Comparison of ENCODE assay signal across 25 mouse cellular contexts in the genomic region with DNA sequence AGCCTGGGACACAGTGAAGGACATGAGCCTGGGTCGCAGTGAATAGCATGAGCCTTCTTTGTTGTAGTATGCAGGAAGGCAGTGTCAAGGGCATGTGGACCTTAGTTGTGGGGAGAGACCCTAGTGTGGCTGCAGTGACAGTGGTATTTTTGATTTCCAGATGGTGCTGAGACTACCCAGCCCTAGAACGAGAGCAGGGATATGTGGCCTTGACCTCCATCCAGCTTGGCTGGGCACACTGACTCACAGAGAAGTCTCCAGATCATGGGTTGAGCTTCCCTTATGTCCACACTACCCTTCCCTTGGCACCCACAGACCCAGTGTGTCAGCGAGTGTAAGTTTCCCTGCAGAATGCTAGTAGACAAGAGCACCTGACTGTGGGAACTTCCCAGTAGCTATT.
A peak's percentile ranks its signal among the peaks of the same experiment; 100 is the strongest.
DNase-seq lines count a peak whose midpoint lies in the region; ATAC-seq lines count a peak whose summit lies in the region.
"Had no signal": no experiment of that assay in that cellular context is flagged by ENCODE, and none has a peak within 500 bp of the region (broad histone marks: within the 10 kb centered on the region; RNA-seq: fewer than 3 reads in every experiment).

No protein-coding gene starts in this region.

- peak; percentile 29 for DNase-seq in adrenal gland, adult 8-10 months
- peak; percentile 19 for DNase-seq in adrenal gland, postnatal 10 days
- DNase-seq in adrenal gland, postnatal 36 days: peak; percentile 46 to 51
- DNase-seq in kidney, adult 11 months: no peak
- DNase-seq in layer of hippocampus, postnatal 25 days (ENCODE audit: extremely low spot score in 1 of 2, low spot score in 1 of 2): no peak
- DNase-seq: cerebellum, adult 11 months; cerebellum, adult 2 months; cerebellum, adult 9-11 months; cerebellum, postnatal 25 days; forebrain, postnatal 0 days; gastrocnemius, postnatal 25 days; heart, adult 2 months; heart, postnatal 14 days; heart, postnatal 4 days had no signal

- no peak for ATAC-seq in liver, embryonic 12.5 days
- ATAC-seq: CD4-positive, CD25-positive, alpha-beta regulatory T cell, adult 4 months; forebrain, embryonic 14.5 days; forebrain, postnatal 0 days; hindbrain, postnatal 0 days; inflammation-experienced regulatory T-cells, adult 6 months; intestine, embryonic 16.5 days had no signal

- no peaks in the 10 kb centered on the region for H3K27me3 ChIP-seq in liver, embryonic 12.5 days (replicated peaks)
- H3K27me3 ChIP-seq: embryonic facial prominence, embryonic 12.5 days; embryonic facial prominence, embryonic 15.5 days; heart, embryonic 13.5 days had no signal

- H3K4me1 ChIP-seq in liver, embryonic 12.5 days: no peaks in the 10 kb centered on the region

- H3K27ac ChIP-seq in liver, embryonic 12.5 days: no peak overlapping the region
- H3K27ac ChIP-seq: embryonic facial prominence, embryonic 12.5 days; embryonic facial prominence, embryonic 15.5 days; heart, adult 2 months; heart, embryonic 10.5 days; heart, embryonic 13.5 days; hindbrain, embryonic 14.5 days; hindbrain, postnatal 0 days had no signal

- 66% methylated on average over 3 of the region's 3 CpGs for WGBS in liver, embryonic 12.5 days (ENCODE audit: insufficient replicate concordance)

- H3K4me2 ChIP-seq in liver, embryonic 12.5 days: no peak overlapping the region
- H3K4me2 ChIP-seq: embryonic facial prominence, embryonic 12.5 days; embryonic facial prominence, embryonic 15.5 days; heart, embryonic 13.5 days; hindbrain, embryonic 14.5 days had no signal

- H3K36me3 ChIP-seq in liver, embryonic 12.5 days: no peaks in the 10 kb centered on the region
- H3K36me3 ChIP-seq: embryonic facial prominence, embryonic 12.5 days; embryonic facial prominence, embryonic 15.5 days; heart, embryonic 10.5 days; heart, embryonic 13.5 days had no signal

- H3K4me3 ChIP-seq in liver, embryonic 12.5 days: no peak overlapping the region
- H3K4me3 ChIP-seq: embryonic facial prominence, embryonic 12.5 days; embryonic facial prominence, embryonic 15.5 days; heart, adult 2 months; heart, embryonic 10.5 days; heart, embryonic 13.5 days had no signal

- no peaks in the 10 kb centered on the region for H3K9me3 ChIP-seq in liver, embryonic 12.5 days (replicated peaks)
- H3K9me3 ChIP-seq: embryonic facial prominence, embryonic 12.5 days; embryonic facial prominence, embryonic 15.5 days; heart, embryonic 10.5 days; heart, embryonic 13.5 days had no signal

- H3K9ac ChIP-seq in liver, embryonic 12.5 days: no peak overlapping the region
- H3K9ac ChIP-seq: embryonic facial prominence, embryonic 12.5 days; embryonic facial prominence, embryonic 15.5 days; forebrain, postnatal 0 days; heart, embryonic 13.5 days; hindbrain, embryonic 14.5 days had no signal

Comparison
In these comparisons a context has a peak if more than half of its experiments do, and no peak if none do; other contexts are left out.
1. DNase-seq: peak in adrenal gland, adult 8-10 months (single experiment), adrenal gland, postnatal 10 days (single experiment) and adrenal gland, postnatal 36 days (2 of 2); none in kidney, adult 11 months (single experiment) and layer of hippocampus, postnatal 25 days (0 of 2).